Mouse (Mus musculus) midbrain, embryonic 16.5 days (tissue): ENCODE data around the gene Acoxl. TPM values are rescaled to one million over a fixed set of nuclear protein-coding genes. Genes with fewer than 3 reads are reported as not detected.

Source experiments
- ATAC-seq: fragments of 200-750 bp; cut with Nextera tagmentation; 2 replicates; pipeline ENCODE4 v1.8.0; 2017; ENCODE audit warnings: moderate TSS enrichment
- H3K27ac ChIP-seq: fragments of 300-500 bp; sonication (generic); 2 replicates; pipeline ENCODE4 v1.5.1; 2014; ENCODE audit warnings: mild to moderate bottlenecking, low read length, mixed read lengths
- H3K27me3 ChIP-seq: fragments of 300-500 bp; sonication (generic); 2 replicates; pipeline ENCODE4 v1.6.1; 2014; ENCODE audit warnings: low read depth, low read length, mixed read lengths; ENCODE audit not compliant: control insufficient read depth, insufficient read depth
- H3K36me3 ChIP-seq: fragments of 300-500 bp; sonication (generic); 2 replicates; pipeline ENCODE4 v1.6.1; 2014; ENCODE audit warnings: mild to moderate bottlenecking, low read length, moderate library complexity, mixed read lengths; ENCODE audit not compliant: control insufficient read depth, insufficient read depth
- H3K4me1 ChIP-seq: fragments of 300-500 bp; sonication (generic); 2 replicates; pipeline ENCODE4 v1.6.1; 2014; ENCODE audit warnings: mild to moderate bottlenecking, low read length, mixed read lengths; ENCODE audit not compliant: control insufficient read depth, insufficient read depth
- H3K4me2 ChIP-seq: fragments of 300-500 bp; sonication (generic); 2 replicates; pipeline ENCODE4 v1.6.1; 2014; ENCODE audit warnings: mild to moderate bottlenecking, low read length, mixed read lengths
- H3K4me3 ChIP-seq: fragments of 300-500 bp; sonication (generic); 2 replicates; pipeline ENCODE4 v1.5.1; 2014; ENCODE audit warnings: low read depth, mild to moderate bottlenecking, low read length, moderate library complexity, mixed read lengths
- H3K9ac ChIP-seq: fragments of 300-500 bp; sonication (generic); 2 replicates; pipeline ENCODE4 v1.6.1; 2014; ENCODE audit warnings: low read depth, low read length, mixed read lengths
- H3K9me3 ChIP-seq: fragments of 300-500 bp; sonication (generic); replicated peaks from 2 replicates; pipeline ENCODE4 v1.6.1; 2014; ENCODE audit warnings: mild to moderate bottlenecking, low read length, mixed read lengths; ENCODE audit not compliant: control insufficient read depth, poor library complexity, severe bottlenecking
- WGBS: fragments of 180-500 bp; shearing (Covaris S2); extraction: QIAGEN DNeasy Blood & Tissue Kit; methylation state at CpG from one replicate; pipeline ENCODE4 v1.1.7; 2014; 5-methylcytosine and 5-hydroxymethylcytosine counted together
- polyA plus RNA-seq: library from polyadenylated mRNA; unstranded; fragments of >200 nt; fragmentation: Nextera tagmentation; extraction: Ambion mirVana; gene quantifications from 2 replicates; pipeline ENCODE4 v1.2.1, GENCODE M21; 2015

Gene Acoxl
- polyA plus RNA-seq, 1 experiment from 2014 or later: not detected

DNA sequence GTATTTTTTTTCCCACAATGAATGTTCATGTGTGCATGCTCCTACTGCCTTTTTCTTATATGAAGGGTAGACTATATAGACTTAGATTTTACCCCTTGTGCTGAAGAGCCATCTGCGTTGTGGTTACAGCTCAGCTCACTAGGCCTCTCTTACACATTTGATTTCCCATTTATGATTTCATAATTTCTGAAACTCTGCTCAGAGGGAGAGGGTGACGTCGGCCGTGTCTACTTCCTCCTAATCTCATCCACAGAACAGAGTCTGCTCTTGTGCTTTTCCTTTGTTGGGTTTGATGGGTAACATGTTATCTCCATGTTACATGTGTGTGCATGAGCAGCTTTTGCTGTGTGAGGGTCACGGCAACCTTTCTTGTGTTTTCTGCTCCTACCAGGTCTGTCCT is 219.2 kb downstream of the Acoxl start:
- H3K27ac ChIP-seq: no peak overlapping the region
- no peaks in the 10 kb centered on the region for H3K27me3 ChIP-seq
- no peak overlapping the region for H3K9ac ChIP-seq
- no peak overlapping the region for H3K4me3 ChIP-seq
- 98% methylated on average over 5 of the region's 5 CpGs for WGBS
- ATAC-seq: no peak
- H3K36me3 ChIP-seq: no peaks in the 10 kb centered on the region
- H3K9me3 ChIP-seq: no peaks in the 10 kb centered on the region
- H3K4me2 ChIP-seq: no peak overlapping the region
- H3K4me1 ChIP-seq: no peaks in the 10 kb centered on the region

- no peak overlapping the region for H3K9ac ChIP-seq
- H3K4me3 ChIP-seq: no peak overlapping the region
- H3K4me2 ChIP-seq: no peak overlapping the region
- no peak for ATAC-seq
- no peaks in the 10 kb centered on the region for H3K9me3 ChIP-seq
- no peak overlapping the region for H3K27ac ChIP-seq
- WGBS: 82% methylated on average over 1 of the region's 1 CpGs
- no peaks in the 10 kb centered on the region for H3K27me3 ChIP-seq
- H3K4me1 ChIP-seq: no peaks in the 10 kb centered on the region
- H3K36me3 ChIP-seq: no peaks in the 10 kb centered on the region
Observed at GRCm38 (mm10) chr2:128058627-128059026, 220.0 kb downstream of the Acoxl start.

DNA sequence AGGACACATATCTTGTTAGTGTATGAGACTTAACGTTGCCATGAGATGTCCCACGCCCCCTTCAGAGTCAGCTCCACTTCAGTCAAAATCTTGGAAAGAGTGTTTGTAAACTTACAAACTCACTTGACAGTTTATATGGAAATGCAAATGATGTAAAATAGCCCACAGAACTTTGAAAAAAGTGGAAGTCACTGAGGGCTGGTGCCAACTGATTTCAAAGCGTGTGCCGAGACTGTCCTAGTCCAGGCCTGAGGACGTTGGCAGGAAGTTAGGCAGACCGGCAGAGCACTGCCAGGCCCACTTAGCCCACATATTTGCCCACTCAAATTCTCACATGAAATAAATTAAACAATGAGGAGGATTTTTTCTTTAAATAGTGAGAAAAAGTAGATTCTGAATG is 221.5 kb downstream of the Acoxl start:
- no peak overlapping the region for H3K9ac ChIP-seq
- no peaks in the 10 kb centered on the region for H3K4me1 ChIP-seq
- H3K27me3 ChIP-seq: no peaks in the 10 kb centered on the region
- ATAC-seq: no peak
- H3K36me3 ChIP-seq: no peaks in the 10 kb centered on the region
- no peak overlapping the region for H3K4me2 ChIP-seq
- H3K9me3 ChIP-seq: no peaks in the 10 kb centered on the region
- WGBS: 61% methylated on average over 6 of the region's 6 CpGs
- H3K27ac ChIP-seq: no peak overlapping the region
- no peak overlapping the region for H3K4me3 ChIP-seq

GRCm38 (mm10) chr2:128060680-128061287 is 222.1 kb downstream of the Acoxl start:
- H3K36me3 ChIP-seq: no peaks in the 10 kb centered on the region
- no peak overlapping the region for H3K4me2 ChIP-seq
- no peak overlapping the region for H3K4me3 ChIP-seq
- H3K27ac ChIP-seq: no peak overlapping the region
- no peak for ATAC-seq
- WGBS: 24% methylated on average over 6 of the region's 6 CpGs
- H3K9me3 ChIP-seq: no peaks in the 10 kb centered on the region
- no peaks in the 10 kb centered on the region for H3K4me1 ChIP-seq
- H3K27me3 ChIP-seq: no peaks in the 10 kb centered on the region
- no peak overlapping the region for H3K9ac ChIP-seq

GRCm38 (mm10) chr2:128061491-128061890 is 222.8 kb downstream of the Acoxl start:
- Histone ChIP-seq H3K9me3 (no peaks in the 10 kb centered on the region), H3K36me3 (no peaks in the 10 kb centered on the region), H3K4me1 (no peaks in the 10 kb centered on the region), H3K27me3 (no peaks in the 10 kb centered on the region), H3K4me3 (no peak overlapping the region), H3K27ac (no peak overlapping the region), H3K4me2 (no peak overlapping the region), H3K9ac (no peak overlapping the region)
- 73% methylated on average over 7 of the region's 7 CpGs for WGBS
- ATAC-seq: no peak

- Histone ChIP-seq H3K27ac (no peak overlapping the region), H3K36me3 (no peaks in the 10 kb centered on the region), H3K4me3 (no peak overlapping the region), H3K27me3 (no peaks in the 10 kb centered on the region), H3K9ac (no peak overlapping the region), H3K4me1 (no peaks in the 10 kb centered on the region), H3K4me2 (no peak overlapping the region), H3K9me3 (no peaks in the 10 kb centered on the region)
- no peak for ATAC-seq
- WGBS: 90% methylated on average over 6 of the region's 6 CpGs
Observed at GRCm38 (mm10) chr2:128062756-128063155, 224.1 kb downstream of the Acoxl start.

DNA sequence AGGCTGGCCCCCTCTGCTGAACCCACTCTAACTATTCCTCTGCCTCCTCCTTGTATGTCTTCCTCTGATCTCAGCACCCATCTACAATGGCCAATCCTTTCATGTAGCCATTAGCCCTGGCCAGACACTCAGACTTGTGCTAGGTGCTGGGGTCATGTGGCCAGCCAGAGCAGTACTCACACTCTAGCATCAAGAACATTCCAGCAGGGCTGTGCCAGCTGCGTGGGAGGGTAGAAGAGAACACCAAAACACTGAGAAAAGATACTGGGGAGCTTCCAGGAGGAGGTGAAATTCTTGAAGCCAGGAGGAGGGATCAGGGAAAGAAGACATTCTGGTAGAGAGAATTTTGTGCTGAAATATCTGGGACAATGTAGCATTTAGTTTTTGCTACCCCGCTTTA is 226.3 kb downstream of the Acoxl start:
- no peaks in the 10 kb centered on the region for H3K36me3 ChIP-seq

DNA sequence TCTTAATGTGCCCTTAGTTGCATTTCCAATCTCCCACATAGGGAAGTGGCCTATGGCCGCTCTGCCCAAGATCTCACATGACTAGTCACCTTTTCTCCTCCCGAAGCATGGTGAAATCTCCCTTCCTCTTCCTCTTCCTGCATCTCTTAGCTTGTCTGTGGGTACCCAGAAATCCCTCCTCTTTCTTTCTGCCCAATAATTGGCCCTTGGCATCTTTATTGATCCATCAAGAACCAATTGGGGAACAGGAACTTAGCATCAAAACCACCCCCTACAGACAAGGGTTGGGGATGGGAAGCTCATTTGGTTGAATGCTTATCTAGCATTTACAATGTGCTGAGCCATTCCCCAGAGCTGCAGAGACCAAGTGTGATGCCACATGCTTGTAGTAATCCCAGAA is 226.9 kb downstream of the Acoxl start:
- no peak for ATAC-seq
- no peaks in the 10 kb centered on the region for H3K36me3 ChIP-seq
- H3K27me3 ChIP-seq: no peaks in the 10 kb centered on the region
- H3K9ac ChIP-seq: no peak overlapping the region
- H3K9me3 ChIP-seq: no peaks in the 10 kb centered on the region
- no peak overlapping the region for H3K4me3 ChIP-seq
- WGBS: 98% methylated on average over 2 of the region's 2 CpGs
- no peaks in the 10 kb centered on the region for H3K4me1 ChIP-seq
- no peak overlapping the region for H3K27ac ChIP-seq
- H3K4me2 ChIP-seq: no peak overlapping the region

More for the DNA sequence above, 226.3 kb downstream of the Acoxl start:
- Histone ChIP-seq H3K9ac (no peak overlapping the region), H3K27ac (no peak overlapping the region), H3K4me2 (no peak overlapping the region), H3K27me3 (no peaks in the 10 kb centered on the region), H3K9me3 (no peaks in the 10 kb centered on the region), H3K4me1 (no peaks in the 10 kb centered on the region), H3K4me3 (no peak overlapping the region)
- WGBS: 96% methylated on average over 2 of the region's 2 CpGs
- ATAC-seq: no peak

GRCm38 (mm10) chr2:128067162-128067561 is 228.5 kb downstream of the Acoxl start:
- Histone ChIP-seq H3K4me1 (no peaks in the 10 kb centered on the region), H3K36me3 (no peaks in the 10 kb centered on the region), H3K9ac (no peak overlapping the region), H3K4me3 (no peak overlapping the region), H3K27ac (no peak overlapping the region), H3K9me3 (no peaks in the 10 kb centered on the region), H3K4me2 (no peak overlapping the region), H3K27me3 (no peaks in the 10 kb centered on the region)
- no peak for ATAC-seq
- 84% methylated on average over 3 of the region's 3 CpGs for WGBS
